Mouse (Mus musculus) gastrocnemius, postnatal 25 days (tissue): Measurements from ENCODE around the gene Mrgpra6. TPM values are rescaled to one million over a fixed set of nuclear protein-coding genes. Genes with fewer than 3 reads are reported as not detected.

Experiments
- DNase-seq: peaks from one replicate; pipeline ENCODE4 v3.0.0; 2022
- long read RNA-seq, 2 experiments: library from polyadenylated mRNA; stranded (forward); transcript quantifications; one replicate each; pipeline ENCODE4 v2.0.0; 2021
- total RNA-seq, 2 experiments: library from RNA; stranded (reverse); gene quantifications; 1 replicate in 1 of 2; 2 replicates in 1 of 2; pipeline ENCODE4 v1.2.3; 2021

The Mrgpra6 gene
- not detected for total RNA-seq
- long read RNA-seq, experiment 1: 0 reads
- long read RNA-seq, experiment 2: 0 reads

GRCm38 (mm10) chr7:47204830-47205229 lies at the start of gene Mrgpra6:
Mrgpra6 (minus strand) TSS chr7:47204920.
- DNase-seq: no peak

- no peak for DNase-seq
Observed at GRCm38 (mm10) chr7:47252770-47253169, 48.0 kb upstream of the Mrgpra6 start, which contains the start of gene Mrgpra9. Mrgpra9 (minus strand) TSS chr7:47252848.

GRCm38 (mm10) chr7:47244658-47245057 lies 39.9 kb upstream of the Mrgpra6 start:
- no peak for DNase-seq

GRCm38 (mm10) chr7:47195271-47195670 lies 9.4 kb downstream of the Mrgpra6 start:
- DNase-seq: no peak

GRCm38 (mm10) chr7:47170814-47171213 lies 33.9 kb downstream of the Mrgpra6 start:
- no peak for DNase-seq

- DNase-seq: no peak
Observed at GRCm38 (mm10) chr7:47165028-47165427, 39.7 kb downstream of the Mrgpra6 start.

- no peak for DNase-seq
Observed at GRCm38 (mm10) chr7:47163203-47163602, 41.5 kb downstream of the Mrgpra6 start.

GRCm38 (mm10) chr7:47158451-47158850 lies 46.3 kb downstream of the Mrgpra6 start:
- no peak for DNase-seq

GRCm38 (mm10) chr7:47157743-47158142 lies 47.0 kb downstream of the Mrgpra6 start:
- DNase-seq: no peak

GRCm38 (mm10) chr7:47155849-47156248 lies 48.9 kb downstream of the Mrgpra6 start:
- DNase-seq: no peak

GRCm38 (mm10) chr7:47155396-47155795 lies 49.3 kb downstream of the Mrgpra6 start:
- DNase-seq: no peak

GRCm38 (mm10) chr7:47150420-47151061 lies 54.2 kb downstream of the Mrgpra6 start:
- DNase-seq: no peak

GRCm38 (mm10) chr7:47148298-47148697 lies 56.4 kb downstream of the Mrgpra6 start:
- no peak for DNase-seq

GRCm38 (mm10) chr7:47146034-47146812 lies 58.5 kb downstream of the Mrgpra6 start:
- DNase-seq: no peak

- no peak for DNase-seq
Observed at GRCm38 (mm10) chr7:47144299-47144698, 60.4 kb downstream of the Mrgpra6 start.

GRCm38 (mm10) chr7:47139823-47140325 lies 64.8 kb downstream of the Mrgpra6 start:
- DNase-seq: no peak

Other genes with a start within 250 kb of the Mrgpra6 start
- 1 to 10 TPM; 7.0 to 8.8 TPM for gene Uevld, start 246.4 kb downstream of the Mrgpra6 start, total RNA-seq
- gene Gm9999, start 221.3 kb downstream of the Mrgpra6 start, total RNA-seq: not detected
- gene Spty2d1, start 196.5 kb downstream of the Mrgpra6 start, total RNA-seq: 1 to 10 TPM; 4.7 to 4.8 TPM
- 1 to 10 TPM; 4.6 to 5.2 TPM for gene Tmem86a, start 154.3 kb downstream of the Mrgpra6 start, total RNA-seq
- not detected for gene Ptpn5, start 71.2 kb downstream of the Mrgpra6 start, total RNA-seq
- not detected for gene Mrgpra9, start 47.9 kb upstream of the Mrgpra6 start, total RNA-seq
- gene Mrgpra1, start 149.3 kb upstream of the Mrgpra6 start, total RNA-seq: not detected
- not detected for gene Mrgpra2a, start 247.2 kb upstream of the Mrgpra6 start, total RNA-seq